Mouse (Mus musculus): ENCODE results near the gene B430306N03Rik. TPM values are rescaled to one million over a fixed set of nuclear protein-coding genes. Genes with fewer than 3 reads are reported as not detected.

Gene B430306N03Rik
- total RNA-seq, 1 experiment from 2014 or later = 30.4 TPM

GRCm38 (mm10) chr17:48300199-48300598, 15.7 kb upstream of the B430306N03Rik start:
- peak; percentile 75 for ATAC-seq (replicated peaks; ENCODE audit: insufficient number of reproducible peaks, low FRiP score, low TSS enrichment, poor library complexity, severe bottlenecking)

GRCm38 (mm10) chr17:48300861-48301260, 15.1 kb upstream of the B430306N03Rik start:
- peak; percentile 29; the same call in 1 of the 2 replicates for ATAC-seq (replicated peaks; ENCODE audit: insufficient number of reproducible peaks, low FRiP score, low TSS enrichment, poor library complexity, severe bottlenecking)

GRCm38 (mm10) chr17:48301792-48302191, 14.1 kb upstream of the B430306N03Rik start:
- no peak for ATAC-seq (replicated peaks; ENCODE audit: insufficient number of reproducible peaks, low FRiP score, low TSS enrichment, poor library complexity, severe bottlenecking)

GRCm38 (mm10) chr17:48312124-48312523, 3.8 kb upstream of the B430306N03Rik start:
- ATAC-seq (replicated peaks; ENCODE audit: insufficient number of reproducible peaks, low FRiP score, low TSS enrichment, poor library complexity, severe bottlenecking) = no peak

- no peak for ATAC-seq (replicated peaks; ENCODE audit: insufficient number of reproducible peaks, low FRiP score, low TSS enrichment, poor library complexity, severe bottlenecking)
These were observed 2.7 kb downstream of the B430306N03Rik start for GRCm38 (mm10) chr17:48318686-48319085.

- ATAC-seq (replicated peaks; ENCODE audit: insufficient number of reproducible peaks, low FRiP score, low TSS enrichment, poor library complexity, severe bottlenecking) = no peak
These were observed 5.3 kb downstream of the B430306N03Rik start for GRCm38 (mm10) chr17:48321279-48321678.

- ATAC-seq (replicated peaks; ENCODE audit: insufficient number of reproducible peaks, low FRiP score, low TSS enrichment, poor library complexity, severe bottlenecking) = no peak
These were observed 7.3 kb downstream of the B430306N03Rik start for GRCm38 (mm10) chr17:48323236-48323635.

GRCm38 (mm10) chr17:48324258-48324657, 8.3 kb downstream of the B430306N03Rik start:
- ATAC-seq (replicated peaks; ENCODE audit: insufficient number of reproducible peaks, low FRiP score, low TSS enrichment, poor library complexity, severe bottlenecking) = peak; percentile 89

- no peak for ATAC-seq (replicated peaks; ENCODE audit: insufficient number of reproducible peaks, low FRiP score, low TSS enrichment, poor library complexity, severe bottlenecking)
These were observed 9.2 kb downstream of the B430306N03Rik start for GRCm38 (mm10) chr17:48325093-48325492.

GRCm38 (mm10) chr17:48325638-48326037, 9.7 kb downstream of the B430306N03Rik start:
- no peak for ATAC-seq (replicated peaks; ENCODE audit: insufficient number of reproducible peaks, low FRiP score, low TSS enrichment, poor library complexity, severe bottlenecking)

- ATAC-seq (replicated peaks; ENCODE audit: insufficient number of reproducible peaks, low FRiP score, low TSS enrichment, poor library complexity, severe bottlenecking) = no peak
These were observed 10.7 kb downstream of the B430306N03Rik start for GRCm38 (mm10) chr17:48326656-48327055.

- ATAC-seq (replicated peaks; ENCODE audit: insufficient number of reproducible peaks, low FRiP score, low TSS enrichment, poor library complexity, severe bottlenecking) = no peak
These were observed 16.6 kb downstream of the B430306N03Rik start for GRCm38 (mm10) chr17:48332524-48332923.

GRCm38 (mm10) chr17:48334186-48334585, 18.2 kb downstream of the B430306N03Rik start:
- ATAC-seq (replicated peaks; ENCODE audit: insufficient number of reproducible peaks, low FRiP score, low TSS enrichment, poor library complexity, severe bottlenecking) = no peak

GRCm38 (mm10) chr17:48336857-48337256, 20.9 kb downstream of the B430306N03Rik start:
- ATAC-seq (replicated peaks; ENCODE audit: insufficient number of reproducible peaks, low FRiP score, low TSS enrichment, poor library complexity, severe bottlenecking) = peak; percentile 93

- ATAC-seq (replicated peaks; ENCODE audit: insufficient number of reproducible peaks, low FRiP score, low TSS enrichment, poor library complexity, severe bottlenecking) = no peak
These were observed 24.3 kb downstream of the B430306N03Rik start for GRCm38 (mm10) chr17:48340267-48340666.

GRCm38 (mm10) chr17:48341947-48342346, 26.0 kb downstream of the B430306N03Rik start:
- ATAC-seq (replicated peaks; ENCODE audit: insufficient number of reproducible peaks, low FRiP score, low TSS enrichment, poor library complexity, severe bottlenecking) = no peak

- ATAC-seq (replicated peaks; ENCODE audit: insufficient number of reproducible peaks, low FRiP score, low TSS enrichment, poor library complexity, severe bottlenecking) = no peak
These were observed 27.1 kb downstream of the B430306N03Rik start for GRCm38 (mm10) chr17:48343065-48343464.

- no peak for ATAC-seq (replicated peaks; ENCODE audit: insufficient number of reproducible peaks, low FRiP score, low TSS enrichment, poor library complexity, severe bottlenecking)
These were observed 29.9 kb downstream of the B430306N03Rik start for GRCm38 (mm10) chr17:48345824-48346223.

GRCm38 (mm10) chr17:48346231-48346630, 30.3 kb downstream of the B430306N03Rik start, which contains the start of gene Trem2:
Trem2 (plus strand) TSS chr17:48346401.
- ATAC-seq (replicated peaks; ENCODE audit: insufficient number of reproducible peaks, low FRiP score, low TSS enrichment, poor library complexity, severe bottlenecking) = peak; percentile 41; the same call in 1 of the 2 replicates

GRCm38 (mm10) chr17:48346834-48347233, 30.9 kb downstream of the B430306N03Rik start:
- ATAC-seq (replicated peaks; ENCODE audit: insufficient number of reproducible peaks, low FRiP score, low TSS enrichment, poor library complexity, severe bottlenecking) = no peak

- peak; percentile 78 for ATAC-seq (replicated peaks; ENCODE audit: insufficient number of reproducible peaks, low FRiP score, low TSS enrichment, poor library complexity, severe bottlenecking)
These were observed 31.3 kb downstream of the B430306N03Rik start for GRCm38 (mm10) chr17:48347287-48347686.
